Mouse (Mus musculus): ENCODE results near the gene Klhl6. TPM values are rescaled to one million over a fixed set of nuclear protein-coding genes. Genes with fewer than 3 reads are reported as not detected.

Klhl6 gene
- total and polyA plus RNA-seq, 3 experiments: 39.2 to 66.8 (median 65.0) TPM

- H3K27me3 ChIP-seq (replicated peaks): no peaks in the 10 kb centered on the region
- no peak overlapping the region for H3K27ac ChIP-seq (ENCODE audit: insufficient read depth, low read depth)
- no peak overlapping the region for H3K9ac ChIP-seq (ENCODE audit: insufficient read depth, low read depth)
- H3K79me2 ChIP-seq (replicated peaks; ENCODE audit: control insufficient read depth, extremely low read depth, insufficient read depth, poor library complexity, severe bottlenecking): peaks cover 6% of the 10 kb centered on the region; the same call in 1 of the 2 replicates
- no peak overlapping the region for H3K4me2 ChIP-seq (ENCODE audit: insufficient read depth, low read depth, poor library complexity, severe bottlenecking)
- H3K4me1 ChIP-seq (ENCODE audit: control insufficient read depth in 1 of 2, insufficient read depth in 2 of 2): peaks cover 13 to 62% of the 10 kb centered on the region in 2 experiments
- H3K36me3 ChIP-seq (replicated peaks in 1 of 2; ENCODE audit: control insufficient read depth in 1 of 2, insufficient read depth in 1 of 2, low read length in 1 of 2): no peaks in the 10 kb centered on the region
- H3K9me3 ChIP-seq (replicated peaks; ENCODE audit: low read length): no peaks in the 10 kb centered on the region
- in situ Hi-C loops (cut with MboI; ENCODE audit: low pct_ligation_motif_present, low pct_unique_long_range_greater_than_20kb, low sequenced_read_pairs) (no loop called here), dilution Hi-C loops (cut with MboI; ENCODE audit: extremely low pct_ligation_motif_present, extremely low pct_unique_long_range_greater_than_20kb, low sequenced_read_pairs) (no loop called here)
- TF ChIP-seq ELF1 (IDR thresholded peaks at IDR 0.05; ENCODE audit: low read depth, low read length): no peak
- TF ChIP-seq POLR2A (IDR thresholded peaks at IDR 0.05; ENCODE audit: low read depth, low read length): no peak
- TF ChIP-seq ZMIZ1 (IDR thresholded peaks at IDR 0.05; ENCODE audit: low read depth, low read length): no peak
- TF ChIP-seq NRF1 (IDR thresholded peaks at IDR 0.05; ENCODE audit: low read depth, low read length): no peak
- TF ChIP-seq JUND (conservative IDR thresholded peaks at IDR 0.05; ENCODE audit: low read depth, low read length): no peak
- no peak for TF ChIP-seq RAD21 (IDR thresholded peaks at IDR 0.05; ENCODE audit: low read depth, low read length)
- no peak for TF ChIP-seq ETS1 (conservative IDR thresholded peaks at IDR 0.05; ENCODE audit: low read depth, low read length)
- TF ChIP-seq CHD2 (IDR thresholded peaks at IDR 0.05; ENCODE audit: low read length): no peak
- H3K4me3 ChIP-seq (replicated peaks in 1 of 3; ENCODE audit: low read depth in 2 of 3, low read length in 2 of 3, poor library complexity in 1 of 3): no peak overlapping the region
- DNase-seq (ENCODE audit: extremely low read depth): no peak
These were observed 722 bp upstream of the Klhl6 start for GRCm38 (mm10) chr16:19983559-19983958.

GRCm38 (mm10) chr16:19981684-19982083, 1.2 kb downstream of the Klhl6 start:
- H3K4me2 ChIP-seq (ENCODE audit: insufficient read depth, low read depth, poor library complexity, severe bottlenecking): peak overlapping the region; percentile 99
- DNase-seq (ENCODE audit: extremely low read depth): no peak
- H3K27me3 ChIP-seq (replicated peaks): no peaks in the 10 kb centered on the region
- peaks cover 0 to 10% of the 10 kb centered on the region in 2 experiments for H3K36me3 ChIP-seq (replicated peaks in 1 of 2; ENCODE audit: control insufficient read depth in 1 of 2, insufficient read depth in 1 of 2, low read length in 1 of 2)
- H3K4me3 ChIP-seq (replicated peaks in 1 of 3; ENCODE audit: low read depth in 2 of 3, low read length in 2 of 3, poor library complexity in 1 of 3): peak overlapping the region; percentile 51 to 65 (median 59)
- in situ Hi-C loops (cut with MboI; ENCODE audit: low pct_ligation_motif_present, low pct_unique_long_range_greater_than_20kb, low sequenced_read_pairs): no loop called here
- H3K27ac ChIP-seq (ENCODE audit: insufficient read depth, low read depth): no peak overlapping the region
- H3K4me1 ChIP-seq (ENCODE audit: control insufficient read depth in 1 of 2, insufficient read depth in 2 of 2): peaks cover 10 to 62% of the 10 kb centered on the region in 2 experiments
- peak overlapping the region; percentile 81 for H3K9ac ChIP-seq (ENCODE audit: insufficient read depth, low read depth)
- dilution Hi-C loops (cut with MboI; ENCODE audit: extremely low pct_ligation_motif_present, extremely low pct_unique_long_range_greater_than_20kb, low sequenced_read_pairs): no loop called here
- H3K79me2 ChIP-seq (replicated peaks; ENCODE audit: control insufficient read depth, extremely low read depth, insufficient read depth, poor library complexity, severe bottlenecking): peaks cover 6% of the 10 kb centered on the region; the same call in 1 of the 2 replicates
- H3K9me3 ChIP-seq (replicated peaks; ENCODE audit: low read length): peaks cover 2% of the 10 kb centered on the region
- TF ChIP-seq NELFE (IDR thresholded peaks at IDR 0.05; ENCODE audit: low read depth, low read length): no peak
- TF ChIP-seq MEF2A (IDR thresholded peaks at IDR 0.05; ENCODE audit: borderline replicate concordance, low read depth, low read length): no peak
- TF ChIP-seq TBP (conservative IDR thresholded peaks at IDR 0.05; ENCODE audit: low read depth, low read length): no peak
- no peak for TF ChIP-seq ZKSCAN1 (IDR thresholded peaks at IDR 0.05; ENCODE audit: borderline replicate concordance, low read depth, low read length)
- no peak for TF ChIP-seq JUN (IDR thresholded peaks at IDR 0.05; ENCODE audit: insufficient read depth, low read depth, low read length)
- peak; percentile 38; the same call in 1 of the 2 replicates for TF ChIP-seq EP300 (IDR thresholded peaks at IDR 0.05; ENCODE audit: low read length)
- 0 out of 2 replicates have a peak, but pooled peaks have one; percentile 40 for TF ChIP-seq SIN3A (IDR thresholded peaks at IDR 0.05; ENCODE audit: low read length)
- no peak for TF ChIP-seq USF1 (IDR thresholded peaks at IDR 0.05; ENCODE audit: low read depth, low read length)
- TF ChIP-seq CHD1 (IDR thresholded peaks at IDR 0.05; ENCODE audit: low read depth, low read length): 0 out of 2 replicates have a peak, but pooled peaks have one; percentile 53
- no peak for TF ChIP-seq ELF1 (IDR thresholded peaks at IDR 0.05; ENCODE audit: low read depth, low read length)
- no peak for TF ChIP-seq MAX (IDR thresholded peaks at IDR 0.05; ENCODE audit: low read length)
- TF ChIP-seq HCFC1 (IDR thresholded peaks at IDR 0.05; ENCODE audit: low read depth, low read length): no peak
- no peak for TF ChIP-seq ZNF384 (IDR thresholded peaks at IDR 0.05; ENCODE audit: low read depth, low read length)
- TF ChIP-seq MAFK (IDR thresholded peaks at IDR 0.05; ENCODE audit: insufficient replicate concordance, low read length): no peak
- no peak for TF ChIP-seq PAX5 (IDR thresholded peaks at IDR 0.05; ENCODE audit: low read length)
- no peak for TF ChIP-seq KAT2A (IDR thresholded peaks at IDR 0.05; ENCODE audit: insufficient replicate concordance, low read length)
- no peak for TF ChIP-seq UBTF (IDR thresholded peaks at IDR 0.05; ENCODE audit: low read depth, low read length)
- peak; percentile 25; the same call in 1 of the 2 replicates for TF ChIP-seq MXI1 (IDR thresholded peaks at IDR 0.05; ENCODE audit: low read depth, low read length)
- no peak for TF ChIP-seq MYC (IDR thresholded peaks at IDR 0.05; ENCODE audit: low read depth, low read length)
- TF ChIP-seq USF2 (conservative IDR thresholded peaks at IDR 0.05; ENCODE audit: low read depth, low read length): no peak
- TF ChIP-seq POLR2AphosphoS2 (IDR thresholded peaks at IDR 0.05; ENCODE audit: low read depth, low read length): no peak
- TF ChIP-seq ZC3H11A (IDR thresholded peaks at IDR 0.05; ENCODE audit: low read depth, low read length): no peak
- no peak for TF ChIP-seq CTCF (conservative IDR thresholded peaks at IDR 0.05 in 1 of 2, IDR thresholded peaks at IDR 0.05 in 1 of 2; ENCODE audit: low read depth in 2 of 2, low read length in 2 of 2)
- no peak for TF ChIP-seq POLR2A (IDR thresholded peaks at IDR 0.05; ENCODE audit: low read depth, low read length)
- TF ChIP-seq IRF4 (IDR thresholded peaks at IDR 0.05; ENCODE audit: low read depth, low read length): no peak; the same call in 1 of the 2 replicates
- TF ChIP-seq BHLHE40 (IDR thresholded peaks at IDR 0.05; ENCODE audit: low read depth, low read length): no peak
- TF ChIP-seq JUND (conservative IDR thresholded peaks at IDR 0.05; ENCODE audit: low read depth, low read length): peak; percentile 32
- no peak; the same call in 1 of the 2 replicates for TF ChIP-seq ETS1 (conservative IDR thresholded peaks at IDR 0.05; ENCODE audit: low read depth, low read length)
- no peak for TF ChIP-seq CHD2 (IDR thresholded peaks at IDR 0.05; ENCODE audit: low read length)
- no peak for TF ChIP-seq MAZ (IDR thresholded peaks at IDR 0.05; ENCODE audit: low read depth, low read length)
